Comparison of ENCODE assay signal across 8 mouse cellular contexts in genomic region chr2:117231257-117231656, GRCm38 (mm10). TPM values are rescaled to one million over a fixed set of nuclear protein-coding genes. Genes with fewer than 3 reads are reported as not detected.
A peak's percentile ranks its signal among the peaks of the same experiment; 100 is the strongest.
DNase-seq lines count a peak whose midpoint lies in the region; ATAC-seq lines count a peak whose summit lies in the region.

No protein-coding gene starts in this region.

- H3K36me3 ChIP-seq in hindbrain, embryonic 15.5 days: no peaks in the 10 kb centered on the region

- no peaks in the 10 kb centered on the region for H3K9me3 ChIP-seq in hindbrain, embryonic 15.5 days

- no peak overlapping the region for H3K9ac ChIP-seq in hindbrain, embryonic 15.5 days

- H3K27me3 ChIP-seq in hindbrain, embryonic 15.5 days: 0 out of 2 replicates have a peak, but pooled peaks cover 4% of the 10 kb centered on the region

- H3K4me3 ChIP-seq in hindbrain, embryonic 15.5 days: no peak overlapping the region

- no peak overlapping the region for H3K27ac ChIP-seq in hindbrain, embryonic 15.5 days (replicated peaks)

- DNase-seq in MN1 (ENCODE audit: low spot score): peak; percentile 89
- DNase-seq in cerebellum, adult 18-20 months: peak; percentile 72 to 84
- DNase-seq in forelimb bud, embryonic 11.5 days (ENCODE audit: low read depth, low spot score): peak; percentile 84
- peak; percentile 77 to 93 for DNase-seq in layer of hippocampus, postnatal 25 days (ENCODE audit: extremely low spot score in 1 of 2, low spot score in 1 of 2)
- peak; percentile 85 to 86 for DNase-seq in lung, postnatal 4 days
- DNase-seq in retina, postnatal 1 day: peak; percentile 85
- peak; percentile 63 to 66 for DNase-seq in thymus, postnatal 36 days

- peak; percentile 90 for ATAC-seq in hindbrain, embryonic 15.5 days (ENCODE audit: low FRiP score, low read depth)

- H3K4me2 ChIP-seq in hindbrain, embryonic 15.5 days: peak overlapping the region; percentile 18; the same call in 1 of the 2 replicates

- WGBS in hindbrain, embryonic 15.5 days: 4% methylated on average over 13 of the region's 13 CpGs

- peaks cover 9% of the 10 kb centered on the region for H3K4me1 ChIP-seq in hindbrain, embryonic 15.5 days (replicated peaks)

RNA-seq across cellular contexts. Expression of gene Fam98b, which starts 18.3 kb away (rescaled TPM):
- polyA plus RNA-seq in hindbrain, embryonic 15.5 days (2015; fragmentation: Nextera tagmentation; extraction: Ambion mirVana): 11.1 and 15.2 TPM in 2 replicates
- 10 to 100 TPM; 44.2 to 49.7 TPM for total RNA-seq in layer of hippocampus, postnatal 25 days (2021)
